Mouse (Mus musculus): ENCODE results near the gene Ifitm3.
"Not testable (repeated sequence)": the region's sequence is repeated elsewhere in the genome, so short reads cannot be mapped to it uniquely, and the experiment has no call there.

DNA sequence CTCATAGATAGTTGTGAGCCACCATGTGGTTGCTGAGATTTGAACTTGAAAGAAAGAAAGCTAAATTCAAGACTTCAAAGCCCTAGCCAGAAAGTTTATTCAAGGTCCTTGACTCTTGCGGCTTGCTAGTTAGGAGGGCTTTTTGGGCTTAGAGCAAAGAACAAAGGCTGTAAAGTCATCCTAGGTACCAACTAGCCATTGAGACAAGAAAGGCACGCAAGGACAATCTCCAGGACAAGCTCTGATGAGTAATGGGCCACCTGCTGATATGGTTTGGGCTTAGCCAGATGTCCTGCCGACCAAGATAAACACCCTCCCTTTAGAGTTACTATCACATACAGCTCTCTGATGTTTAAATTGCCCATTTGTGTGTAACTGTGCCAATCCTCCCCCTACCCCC is 41.9 kb downstream of the Ifitm3 start:
- not testable (repeated sequence) for TF ChIP-seq CTCF (IDR thresholded peaks at IDR 0.05; ENCODE audit: borderline replicate concordance, insufficient read depth, low read length); POLR2A (IDR thresholded peaks at IDR 0.05; ENCODE audit: low read depth, low read length)

All from embryonic fibroblast, embryonic 13.5 days (primary cell).